Mouse (Mus musculus): Measurements from ENCODE around the gene Olfr323. TPM values are rescaled to one million over a fixed set of nuclear protein-coding genes. Genes with fewer than 3 reads are reported as not detected.

Olfr323 gene
- not detected for polyA plus RNA-seq (2015; fragmentation: Illumina TruSeq; extraction: RNeasy Lipid Tissue Mini Kit (QIAGEN cat#74804); ENCODE audit: low read depth, low replicate concordance)

GRCm38 (mm10) chr11:58630401-58630800 is at the start of gene Olfr323:
TSS of gene Olfr323 (minus strand) at chr11:58630501.

DNA sequence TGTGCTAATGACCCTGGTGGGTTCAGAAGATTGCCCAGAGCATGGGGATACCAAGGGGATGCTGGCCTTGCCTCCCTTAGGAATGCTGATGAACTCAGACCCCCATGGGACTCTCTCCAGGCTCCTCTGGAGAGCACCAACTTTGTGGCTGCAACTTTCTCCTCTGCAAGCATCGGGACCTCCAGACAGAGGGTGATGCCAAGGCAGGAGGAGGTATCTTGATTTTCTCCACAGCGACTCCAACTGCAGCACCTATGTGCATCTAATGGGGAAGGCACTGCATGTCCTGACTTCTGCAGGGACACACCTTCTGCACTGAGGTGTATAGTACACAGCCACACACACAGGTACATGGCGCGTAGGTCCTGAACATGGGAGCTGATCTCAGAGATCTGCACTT is 28.3 kb upstream of the Olfr323 start, which contains the start of gene Olfr322:
Gene Olfr322 (plus strand): TSS at position 187 of the 400 bp plus-strand sequence.

DNA sequence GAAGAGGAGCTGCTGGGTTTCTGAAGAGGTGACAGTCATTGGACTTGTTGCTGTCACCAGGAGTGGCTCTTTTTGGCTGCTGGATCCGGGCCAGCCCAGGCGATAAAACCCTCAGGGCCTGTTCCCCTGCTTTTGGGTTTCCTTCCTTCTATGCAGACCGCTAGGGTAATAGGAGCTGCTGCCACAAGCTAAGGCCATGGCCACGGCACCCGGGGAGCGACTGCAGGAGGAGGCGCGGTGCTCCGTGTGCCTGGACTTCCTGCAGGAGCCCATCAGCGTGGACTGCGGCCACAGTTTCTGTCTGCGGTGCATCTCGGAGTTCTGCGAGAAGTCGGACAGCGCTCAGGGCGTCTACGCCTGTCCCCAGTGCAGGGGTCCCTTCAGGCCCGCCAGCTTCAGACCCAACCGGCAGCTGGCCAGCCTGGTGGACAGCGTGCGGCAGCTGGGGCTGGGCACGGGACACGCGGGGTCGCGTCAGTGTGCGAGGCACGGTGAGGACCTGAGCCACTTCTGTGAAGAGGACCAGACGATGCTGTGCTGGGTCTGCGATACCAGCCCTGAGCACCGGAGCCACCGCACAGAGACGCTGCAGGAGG is 10.1 kb upstream of the Olfr323 start, which contains the start of gene Trim58:
Gene Trim58 (plus strand): TSS at position 194 of the 596 bp plus-strand sequence.

GRCm38 (mm10) chr11:58615975-58616374 is 14.3 kb downstream of the Olfr323 start, which contains the start of gene 2210407C18Rik:
TSS of gene 2210407C18Rik (minus strand) at chr11:58616075.

DNA sequence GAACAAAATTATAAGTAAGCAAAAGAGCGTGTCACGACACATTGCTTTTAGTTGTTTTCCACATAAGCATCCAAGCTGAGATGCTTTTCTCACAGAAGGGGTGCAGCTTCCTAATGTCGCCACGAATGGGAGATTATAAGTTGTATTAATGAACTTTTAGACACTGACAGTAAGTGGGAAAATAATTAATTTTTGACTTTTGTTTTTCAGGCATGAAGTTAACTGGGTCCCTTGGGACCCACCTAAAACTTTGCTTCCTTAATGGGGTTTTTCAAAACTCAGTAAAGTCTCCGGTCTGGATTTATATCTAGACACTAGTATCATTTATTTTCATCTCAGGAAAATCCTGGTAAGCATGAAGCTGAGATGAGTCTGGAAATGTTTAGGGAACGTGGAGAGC is 35.5 kb downstream of the Olfr323 start, which contains the start of gene Olfr324:
Gene Olfr324 (plus strand): TSS at position 301 of the 400 bp plus-strand sequence.

DNA sequence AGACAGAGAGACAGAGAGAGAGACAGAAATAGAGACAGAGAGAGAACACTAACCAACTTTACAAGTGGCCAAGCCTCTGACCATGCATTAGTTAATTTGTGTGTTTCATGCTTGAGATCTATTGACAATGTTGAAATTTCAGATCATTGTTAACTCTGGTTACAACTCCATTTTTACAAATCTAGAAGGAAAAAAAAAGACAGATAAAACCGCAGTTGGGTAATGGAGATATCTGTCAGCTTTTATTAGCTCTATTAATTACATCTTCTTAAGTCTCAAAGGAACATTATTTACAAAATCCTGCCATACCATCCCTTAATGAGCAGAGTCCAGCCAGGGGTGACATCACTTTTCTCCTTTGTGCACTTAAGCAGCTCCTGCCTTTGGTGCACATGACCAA is 52.9 kb downstream of the Olfr323 start, which contains the start of gene Olfr325:
Gene Olfr325 (plus strand): TSS at position 301 of the 400 bp plus-strand sequence.

Other genes starting within 250 kb of the Olfr323 start
- gene 1810065E05Rik, start 209.4 kb downstream of the Olfr323 start, polyA plus RNA-seq (2015; fragmentation: Illumina TruSeq; extraction: RNeasy Lipid Tissue Mini Kit (QIAGEN cat#74804); ENCODE audit: low read depth, low replicate concordance) = not detected
- gene Gm12253, start 197.9 kb downstream of the Olfr323 start, polyA plus RNA-seq (2015; fragmentation: Illumina TruSeq; extraction: RNeasy Lipid Tissue Mini Kit (QIAGEN cat#74804); ENCODE audit: low read depth, low replicate concordance) = not detected
- not detected for gene Lypd9, start 177.6 kb downstream of the Olfr323 start, polyA plus RNA-seq (2015; fragmentation: Illumina TruSeq; extraction: RNeasy Lipid Tissue Mini Kit (QIAGEN cat#74804); ENCODE audit: low read depth, low replicate concordance)
- not detected for gene Olfr30, start 168.2 kb downstream of the Olfr323 start, polyA plus RNA-seq (2015; fragmentation: Illumina TruSeq; extraction: RNeasy Lipid Tissue Mini Kit (QIAGEN cat#74804); ENCODE audit: low read depth, low replicate concordance)
- gene Olfr332, start 137.9 kb downstream of the Olfr323 start, polyA plus RNA-seq (2015; fragmentation: Illumina TruSeq; extraction: RNeasy Lipid Tissue Mini Kit (QIAGEN cat#74804); ENCODE audit: low read depth, low replicate concordance) = not detected
- not detected for gene Olfr331, start 127.9 kb downstream of the Olfr323 start, polyA plus RNA-seq (2015; fragmentation: Illumina TruSeq; extraction: RNeasy Lipid Tissue Mini Kit (QIAGEN cat#74804); ENCODE audit: low read depth, low replicate concordance)
- gene Olfr330, start 95.7 kb downstream of the Olfr323 start, polyA plus RNA-seq (2015; fragmentation: Illumina TruSeq; extraction: RNeasy Lipid Tissue Mini Kit (QIAGEN cat#74804); ENCODE audit: low read depth, low replicate concordance) = not detected
- not detected for gene Olfr329-ps, start 84.1 kb downstream of the Olfr323 start, polyA plus RNA-seq (2015; fragmentation: Illumina TruSeq; extraction: RNeasy Lipid Tissue Mini Kit (QIAGEN cat#74804); ENCODE audit: low read depth, low replicate concordance)
- not detected for gene Olfr328, start 74.9 kb downstream of the Olfr323 start, polyA plus RNA-seq (2015; fragmentation: Illumina TruSeq; extraction: RNeasy Lipid Tissue Mini Kit (QIAGEN cat#74804); ENCODE audit: low read depth, low replicate concordance)
- gene Olfr224, start 59.9 kb downstream of the Olfr323 start, polyA plus RNA-seq (2015; fragmentation: Illumina TruSeq; extraction: RNeasy Lipid Tissue Mini Kit (QIAGEN cat#74804); ENCODE audit: low read depth, low replicate concordance) = not detected
- gene Olfr325, start 52.8 kb downstream of the Olfr323 start, polyA plus RNA-seq (2015; fragmentation: Illumina TruSeq; extraction: RNeasy Lipid Tissue Mini Kit (QIAGEN cat#74804); ENCODE audit: low read depth, low replicate concordance) = not detected
- not detected for gene Olfr324, start 35.4 kb downstream of the Olfr323 start, polyA plus RNA-seq (2015; fragmentation: Illumina TruSeq; extraction: RNeasy Lipid Tissue Mini Kit (QIAGEN cat#74804); ENCODE audit: low read depth, low replicate concordance)
- not detected for gene 2210407C18Rik, start 14.4 kb downstream of the Olfr323 start, polyA plus RNA-seq (2015; fragmentation: Illumina TruSeq; extraction: RNeasy Lipid Tissue Mini Kit (QIAGEN cat#74804); ENCODE audit: low read depth, low replicate concordance)
- gene Trim58, start 10.0 kb upstream of the Olfr323 start, polyA plus RNA-seq (2015; fragmentation: Illumina TruSeq; extraction: RNeasy Lipid Tissue Mini Kit (QIAGEN cat#74804); ENCODE audit: low read depth, low replicate concordance) = not detected
- gene Olfr322, start 28.3 kb upstream of the Olfr323 start, polyA plus RNA-seq (2015; fragmentation: Illumina TruSeq; extraction: RNeasy Lipid Tissue Mini Kit (QIAGEN cat#74804); ENCODE audit: low read depth, low replicate concordance) = not detected
- not detected for gene Olfr320, start 50.6 kb upstream of the Olfr323 start, polyA plus RNA-seq (2015; fragmentation: Illumina TruSeq; extraction: RNeasy Lipid Tissue Mini Kit (QIAGEN cat#74804); ENCODE audit: low read depth, low replicate concordance)
- gene Olfr319, start 68.7 kb upstream of the Olfr323 start, polyA plus RNA-seq (2015; fragmentation: Illumina TruSeq; extraction: RNeasy Lipid Tissue Mini Kit (QIAGEN cat#74804); ENCODE audit: low read depth, low replicate concordance) = not detected
- gene Olfr318, start 93.5 kb upstream of the Olfr323 start, polyA plus RNA-seq (2015; fragmentation: Illumina TruSeq; extraction: RNeasy Lipid Tissue Mini Kit (QIAGEN cat#74804); ENCODE audit: low read depth, low replicate concordance) = not detected
- not detected for gene Olfr317, start 108.7 kb upstream of the Olfr323 start, polyA plus RNA-seq (2015; fragmentation: Illumina TruSeq; extraction: RNeasy Lipid Tissue Mini Kit (QIAGEN cat#74804); ENCODE audit: low read depth, low replicate concordance)
- gene Olfr316, start 122.2 kb upstream of the Olfr323 start, polyA plus RNA-seq (2015; fragmentation: Illumina TruSeq; extraction: RNeasy Lipid Tissue Mini Kit (QIAGEN cat#74804); ENCODE audit: low read depth, low replicate concordance) = 1.3 TPM
- gene Olfr315, start 142.7 kb upstream of the Olfr323 start, polyA plus RNA-seq (2015; fragmentation: Illumina TruSeq; extraction: RNeasy Lipid Tissue Mini Kit (QIAGEN cat#74804); ENCODE audit: low read depth, low replicate concordance) = not detected
- gene Olfr314, start 152.5 kb upstream of the Olfr323 start, polyA plus RNA-seq (2015; fragmentation: Illumina TruSeq; extraction: RNeasy Lipid Tissue Mini Kit (QIAGEN cat#74804); ENCODE audit: low read depth, low replicate concordance) = not detected
- gene Fam183b, start 171.5 kb upstream of the Olfr323 start, polyA plus RNA-seq (2015; fragmentation: Illumina TruSeq; extraction: RNeasy Lipid Tissue Mini Kit (QIAGEN cat#74804); ENCODE audit: low read depth, low replicate concordance) = 10.0 TPM
- gene Olfr313, start 184.5 kb upstream of the Olfr323 start, polyA plus RNA-seq (2015; fragmentation: Illumina TruSeq; extraction: RNeasy Lipid Tissue Mini Kit (QIAGEN cat#74804); ENCODE audit: low read depth, low replicate concordance) = not detected
- not detected for gene Olfr312, start 198.7 kb upstream of the Olfr323 start, polyA plus RNA-seq (2015; fragmentation: Illumina TruSeq; extraction: RNeasy Lipid Tissue Mini Kit (QIAGEN cat#74804); ENCODE audit: low read depth, low replicate concordance)
- gene Olfr311, start 208.8 kb upstream of the Olfr323 start, polyA plus RNA-seq (2015; fragmentation: Illumina TruSeq; extraction: RNeasy Lipid Tissue Mini Kit (QIAGEN cat#74804); ENCODE audit: low read depth, low replicate concordance) = not detected
- 18.0 TPM for gene Gm12258, start 216.7 kb upstream of the Olfr323 start, polyA plus RNA-seq (2015; fragmentation: Illumina TruSeq; extraction: RNeasy Lipid Tissue Mini Kit (QIAGEN cat#74804); ENCODE audit: low read depth, low replicate concordance)
- gene 2810021J22Rik, start 236.7 kb upstream of the Olfr323 start, polyA plus RNA-seq (2015; fragmentation: Illumina TruSeq; extraction: RNeasy Lipid Tissue Mini Kit (QIAGEN cat#74804); ENCODE audit: low read depth, low replicate concordance) = 7.1 TPM